In the genomic region with DNA sequence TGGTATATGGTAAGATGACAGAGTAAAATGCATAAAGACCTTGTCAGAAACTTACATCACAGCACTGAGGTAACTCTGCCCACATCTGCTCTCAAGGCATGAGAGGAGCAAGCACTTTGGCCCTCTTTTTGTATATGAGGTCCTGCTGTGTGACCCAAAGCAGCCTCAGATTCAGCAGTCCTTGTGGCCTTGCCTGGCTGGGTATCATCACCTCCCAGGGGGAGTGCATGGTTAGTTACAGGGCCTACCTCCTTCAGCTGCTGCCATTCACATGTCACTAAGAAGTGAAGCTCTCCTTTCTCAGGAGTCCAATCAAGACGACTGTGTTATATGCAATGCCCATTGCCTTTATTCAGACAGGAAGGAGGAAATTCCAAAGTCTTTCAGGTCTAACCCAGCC, we compare ENCODE assay signal across 22 mouse cellular contexts. TPM values are rescaled to one million over a fixed set of nuclear protein-coding genes. Genes with fewer than 3 reads are reported as not detected.
A peak's percentile ranks its signal among the peaks of the same experiment; 100 is the strongest.
DNase-seq lines count a peak whose midpoint lies in the region; ATAC-seq lines count a peak whose summit lies in the region.
"Had no signal": no experiment of that assay in that cellular context is flagged by ENCODE, and none has a peak within 500 bp of the region (broad histone marks: within the 10 kb centered on the region; RNA-seq: fewer than 3 reads in every experiment).

No protein-coding gene starts in this region.

- ATAC-seq in megakaryocyte, adult 5-6 weeks (ENCODE audit: poor library complexity, severe bottlenecking), result no peak
- ATAC-seq: forebrain, embryonic 14.5 days; forebrain, postnatal 0 days; hindbrain, embryonic 16.5 days; Patski had no signal

- peak; percentile 6 for DNase-seq in cerebellum, adult 11-12 months
- no peak for DNase-seq in cerebellum, postnatal 14 days
- peak; percentile 1 for DNase-seq in kidney, adult 11 months
- DNase-seq in kidney, postnatal 25 days, result no peak
- peak; percentile 13 for DNase-seq in urinary bladder, adult 2 months (ENCODE audit: low spot score)
- DNase-seq in urinary bladder, postnatal 36 days (ENCODE audit: low spot score in 2 of 2), result no peak
- DNase-seq: adrenal gland, postnatal 25 days; B cell, adult 2 months; cerebellum, adult 18-20 months; cerebellum, adult 9-10 months; cerebellum, postnatal 25 days; forebrain, postnatal 0 days; gastrocnemius, adult 2 months; gastrocnemius, postnatal 14 days; heart, adult 18-20 months had no signal

RNA-seq across cellular contexts. Expression of gene Stk32c, which starts 2.4 kb away (rescaled TPM):
- 15.1 and 15.8 TPM in 2 replicates for polyA plus RNA-seq in urinary bladder, adult 2 months (2012; rRNA removed)
- total RNA-seq in megakaryocyte, adult 5-6 weeks (2015), result 0.11 TPM in 1 of 2 replicates, not detected in the other
- total RNA-seq in megakaryocyte, adult 5-6 weeks (2017), result not detected in 2 replicates
- total RNA-seq: CH12.LX; common myeloid progenitor, adult 5-6 weeks; G1E had no signal
- polyA plus RNA-seq: G1E had no signal

RNA-seq across cellular contexts. Expression of gene Lrrc27, which starts 2.7 kb away (rescaled TPM):
- polyA plus RNA-seq in urinary bladder, adult 2 months (2012; rRNA removed), result 9.9 and 11.0 TPM in 2 replicates
- total RNA-seq in megakaryocyte, adult 5-6 weeks (2015), result 1.3 and 3.4 TPM in 2 replicates
- 0.81 and 3.2 TPM in 2 replicates for total RNA-seq in megakaryocyte, adult 5-6 weeks (2017)
- polyA plus RNA-seq: G1E had no signal

RNA-seq across cellular contexts. Expression of gene Pwwp2b, which starts 32.8 kb away (rescaled TPM):
- 32.3 and 35.8 TPM in 2 replicates for polyA plus RNA-seq in urinary bladder, adult 2 months (2012; rRNA removed)
- 3.0 and 3.3 TPM in 2 replicates for total RNA-seq in megakaryocyte, adult 5-6 weeks (2015)
- 1.8 and 2.6 TPM in 2 replicates for total RNA-seq in megakaryocyte, adult 5-6 weeks (2017)

Comparison
In these comparisons a context has a peak if more than half of its experiments do, and no peak if none do; other contexts are left out.
1. DNase-seq: peak in cerebellum, adult 11-12 months (single experiment), kidney, adult 11 months (single experiment) and urinary bladder, adult 2 months (single experiment); none in cerebellum, postnatal 14 days (0 of 2), kidney, postnatal 25 days (0 of 2) and urinary bladder, postnatal 36 days (0 of 2).